Mouse (Mus musculus): Measurements from ENCODE around the gene Tnrc6c.

GRCm38 (mm10) chr11:117768725-117769682 lies 114.9 kb downstream of the Tnrc6c start:
- TF ChIP-seq EP300 (optimal IDR thresholded peaks at IDR 0.05) = no peak
- TF ChIP-seq CTCF (IDR thresholded peaks at IDR 0.05; ENCODE audit: low read depth) = no peak
